Mouse (Mus musculus): ENCODE measurements around the gene Rcsd1.

- TF ChIP-seq POLR2A (IDR thresholded peaks at IDR 0.05; ENCODE audit: borderline replicate concordance, extremely low read depth, insufficient read depth, insufficient read length, poor library complexity, severe bottlenecking) (no peak), CTCF (IDR thresholded peaks at IDR 0.05; ENCODE audit: borderline replicate concordance, extremely low read depth, insufficient read depth, insufficient read length) (no peak)
Observed at GRCm38 (mm10) chr1:165668904-165669303, 40.7 kb downstream of the Rcsd1 start.
